Mouse (Mus musculus): ENCODE measurements around the gene 4931414P19Rik.
A peak's percentile ranks its signal among the peaks of the same experiment; 100 is the strongest.

- TF ChIP-seq CTCF (IDR thresholded peaks at IDR 0.05; ENCODE audit: control insufficient read depth, insufficient read depth, insufficient replicate concordance, low read depth, low read length): peak; percentile 52; the same call in 1 of the 2 replicates
- peak; percentile 92 for TF ChIP-seq POLR2A (IDR thresholded peaks at IDR 0.05; ENCODE audit: control insufficient read depth, low read depth, low read length)
Observed at GRCm38 (mm10) chr14:54553975-54554769, 51.6 kb downstream of the 4931414P19Rik start, which contains the start of gene Haus4.

All from testis, adult 2 months (tissue).